Mouse (Mus musculus) bone marrow macrophage, adult 2 months (primary cell): ENCODE data around the gene Irgm1. TPM values are rescaled to one million over a fixed set of nuclear protein-coding genes. Genes with fewer than 3 reads are reported as not detected.
"Not testable (repeated sequence)": the region's sequence is repeated elsewhere in the genome, so short reads cannot be mapped to it uniquely, and the experiment has no call there.

Experiments used
- H3K27ac ChIP-seq: 2 replicates; pipeline ENCODE4 v1.5.1; 2012; ENCODE audit warnings: low read depth, low read length; ENCODE audit not compliant: insufficient read depth
- H3K4me1 ChIP-seq: 2 replicates; pipeline ENCODE4 v1.6.1; 2012; ENCODE audit warnings: low read length; ENCODE audit not compliant: control insufficient read depth, insufficient read depth
- H3K4me3 ChIP-seq: 2 replicates; pipeline ENCODE4 v1.5.1; 2012; ENCODE audit warnings: mild to moderate bottlenecking, low read length, moderate library complexity; ENCODE audit not compliant: insufficient read depth
- CTCF ChIP-seq: IDR thresholded peaks from 2 replicates; pipeline ENCODE4 v1.5.1; 2012; ENCODE audit warnings: low read depth, mild to moderate bottlenecking, low read length, moderate library complexity
- POLR2A ChIP-seq: IDR thresholded peaks from 2 replicates; pipeline ENCODE4 v1.6.1; 2012; ENCODE audit warnings: mild to moderate bottlenecking, low read depth, low read length, borderline replicate concordance
- polyA plus RNA-seq: library from polyadenylated mRNA; stranded (reverse); fragments of >200 nt; gene quantifications from 2 replicates; pipeline ENCODE4 v1.2.4, GENCODE M21; 2012; ENCODE audit not compliant: missing spikeins, insufficient read depth, insufficient read length

Irgm1 gene
- polyA plus RNA-seq = 79.4 and 80.7 TPM in 2 replicates

GRCm38 (mm10) chr11:48871201-48871772 lies at the start of gene Irgm1:
Gene Irgm1 (minus strand): TSS chr11:48871683.
- peak within 1 kb of the TSS; percentile 96 for H3K27ac ChIP-seq
- H3K4me1 ChIP-seq = peaks cover 17% of the 10 kb centered on the region
- peak within 1 kb of the TSS; percentile 79 for H3K4me3 ChIP-seq
- no peak for TF ChIP-seq POLR2A

GRCm38 (mm10) chr11:48918380-48918779 lies 46.9 kb upstream of the Irgm1 start:
- peaks cover 12% of the 10 kb centered on the region for H3K4me1 ChIP-seq

GRCm38 (mm10) chr11:48913611-48914010 lies 42.1 kb upstream of the Irgm1 start:
- Histone ChIP-seq H3K4me1 (peaks cover 5% of the 10 kb centered on the region; the same call in 1 of the 2 replicates), H3K4me3 (no peak overlapping the region), H3K27ac (no peak overlapping the region)
- TF ChIP-seq POLR2A (no peak), CTCF (no peak)

More at GRCm38 (mm10) chr11:48918380-48918779, 46.9 kb upstream of the Irgm1 start:
- Histone ChIP-seq H3K4me3 (no peak overlapping the region), H3K27ac (no peak overlapping the region)
- TF ChIP-seq CTCF = no peak
- no peak for TF ChIP-seq POLR2A

DNA sequence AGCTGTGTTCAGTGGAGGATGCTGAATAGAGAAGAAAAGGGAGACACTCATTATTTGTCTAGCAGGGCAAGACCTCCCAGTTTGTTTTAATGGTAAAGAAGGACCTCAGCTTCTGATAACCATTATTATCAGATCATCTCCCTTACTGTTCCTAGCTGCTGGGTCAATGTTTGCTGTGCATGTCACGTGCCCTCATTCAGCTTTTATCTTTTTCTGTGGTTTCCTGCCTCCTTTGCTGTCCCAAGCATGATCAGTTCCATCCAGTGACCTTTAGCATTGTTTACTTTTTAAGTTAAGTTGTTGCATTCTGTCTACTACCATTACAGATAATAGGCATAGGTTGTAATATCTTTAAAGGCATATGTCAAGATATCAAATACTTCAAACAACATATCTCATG lies 37.0 kb upstream of the Irgm1 start:
- Histone ChIP-seq H3K27ac (no peak overlapping the region), H3K4me1 (no peaks in the 10 kb centered on the region; the same call in none of the 2 replicates), H3K4me3 (no peak overlapping the region)
- TF ChIP-seq POLR2A (no peak), CTCF (no peak)

DNA sequence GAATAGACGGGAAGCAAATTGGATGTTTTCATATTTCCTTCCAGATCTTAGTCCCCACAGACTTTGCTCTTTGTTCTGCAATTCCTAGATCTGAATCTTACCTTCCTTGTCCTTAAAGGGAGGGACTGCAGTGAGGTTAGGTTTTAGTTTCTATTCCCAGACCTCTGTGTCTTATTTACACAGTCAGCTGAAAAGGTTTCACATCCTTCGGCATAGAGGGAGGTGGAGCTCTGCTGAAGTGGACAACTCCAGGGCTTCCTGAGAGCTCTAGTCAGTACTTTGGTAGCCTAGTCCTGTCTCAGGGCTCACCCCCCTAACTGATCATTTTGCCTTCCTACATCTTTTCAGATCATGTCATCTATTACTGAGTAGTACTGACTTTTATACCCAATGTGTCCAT lies 30.5 kb upstream of the Irgm1 start, which contains the start of gene Gm5431:
Gene Gm5431 (minus strand): TSS at position 194 of the 400 bp plus-strand sequence.
- Histone ChIP-seq H3K4me3 (peak within 1 kb of the TSS; percentile 27), H3K27ac (peak within 1 kb of the TSS; percentile 99), H3K4me1 (peaks cover 32% of the 10 kb centered on the region)

GRCm38 (mm10) chr11:48901567-48901930 lies 30.1 kb upstream of the Irgm1 start:
- Histone ChIP-seq H3K27ac (peak overlapping the region; percentile 99), H3K4me1 (peaks cover 32% of the 10 kb centered on the region), H3K4me3 (peak overlapping the region; percentile 27)

More for the DNA sequence above, 30.5 kb upstream of the Irgm1 start, which contains the start of gene Gm5431:
- TF ChIP-seq POLR2A = no peak
- TF ChIP-seq CTCF = no peak

DNA sequence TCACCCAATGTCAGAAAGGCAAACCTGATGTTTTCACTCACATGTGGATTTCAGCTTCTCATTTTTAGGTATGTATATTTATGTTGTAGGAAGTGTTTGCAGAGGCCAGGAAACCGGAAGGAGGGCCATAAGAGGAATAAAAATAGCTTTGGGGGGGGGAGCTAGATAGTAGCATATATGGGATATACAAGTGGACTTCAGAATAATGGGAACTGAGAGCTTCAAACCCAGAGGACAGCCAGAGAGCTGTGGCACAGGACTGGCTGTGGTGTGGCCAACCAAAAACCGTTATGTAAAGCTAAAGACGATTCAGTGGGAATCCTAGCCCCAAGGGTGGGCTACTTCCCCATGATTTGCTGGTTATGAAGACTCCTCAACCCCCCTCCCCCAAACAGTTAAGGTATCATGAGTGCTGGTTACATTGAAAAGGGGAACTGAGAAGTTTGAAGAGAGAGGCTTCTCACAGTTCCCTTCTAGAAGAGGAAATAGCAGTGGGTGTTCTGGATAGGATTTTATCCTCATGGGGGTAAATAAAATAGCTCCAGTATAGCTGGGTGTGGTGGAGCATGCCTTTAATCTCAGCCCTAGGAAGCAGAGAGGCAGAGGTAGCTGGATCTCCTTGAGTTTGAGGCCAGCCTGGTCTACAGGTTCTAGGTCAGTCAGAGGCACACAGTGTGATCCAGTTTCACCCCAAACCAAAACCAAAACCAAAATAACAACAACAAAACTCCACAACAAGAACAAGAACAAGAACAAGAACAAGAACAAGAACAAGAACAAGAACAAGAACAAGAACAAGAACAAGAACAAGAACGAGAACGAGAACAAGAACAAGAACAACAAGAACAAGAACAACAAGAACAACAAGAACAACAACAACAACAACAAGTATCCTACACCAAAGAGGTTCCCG lies 29.4 kb upstream of the Irgm1 start:
- Histone ChIP-seq H3K27ac (peak overlapping the region; percentile 99), H3K4me1 (peaks cover 32% of the 10 kb centered on the region), H3K4me3 (peak overlapping the region; percentile 27)

DNA sequence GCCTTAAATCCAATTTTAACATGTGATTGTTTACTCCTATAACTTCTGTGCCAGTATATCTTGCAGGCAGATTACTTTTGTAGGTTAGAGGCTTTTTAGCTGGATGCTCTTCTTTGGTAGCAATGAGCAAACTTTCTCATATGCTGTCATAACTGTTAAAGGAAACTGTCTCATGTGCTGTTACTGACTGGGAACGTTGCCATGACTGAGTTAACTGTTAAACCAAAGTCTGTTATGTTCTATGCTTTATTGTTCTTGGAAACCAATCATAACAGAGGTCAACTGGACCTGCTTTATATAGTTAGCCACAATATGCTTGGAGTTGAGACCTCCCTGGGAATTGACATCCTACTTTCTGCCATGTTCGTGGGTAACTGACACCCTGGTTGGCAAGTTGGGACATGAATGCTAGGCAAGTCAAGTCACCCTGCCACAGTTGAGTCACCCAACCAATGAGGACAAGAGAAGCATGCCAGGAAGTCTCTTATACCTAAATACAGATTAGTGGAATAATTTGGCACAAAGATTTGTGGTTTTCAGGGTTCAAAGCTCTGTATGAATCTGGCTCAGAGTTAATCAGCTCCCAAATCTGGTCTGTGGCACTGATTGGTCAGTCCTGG lies 27.4 kb upstream of the Irgm1 start:
- no peak overlapping the region for H3K4me3 ChIP-seq
- no peak for TF ChIP-seq CTCF
- no peak for TF ChIP-seq POLR2A
- no peak overlapping the region for H3K27ac ChIP-seq
- peaks cover 32% of the 10 kb centered on the region for H3K4me1 ChIP-seq

- no peak overlapping the region for H3K27ac ChIP-seq
- no peak overlapping the region for H3K4me3 ChIP-seq
- H3K4me1 ChIP-seq = peaks cover 18% of the 10 kb centered on the region
- no peak for TF ChIP-seq CTCF
- TF ChIP-seq POLR2A = no peak
These were observed 5.2 kb upstream of the Irgm1 start for GRCm38 (mm10) chr11:48876680-48877079.

GRCm38 (mm10) chr11:48875343-48875837 lies 3.9 kb upstream of the Irgm1 start:
- not testable (repeated sequence) for H3K27ac ChIP-seq, H3K4me3 ChIP-seq

More at GRCm38 (mm10) chr11:48875343-48875837, 3.9 kb upstream of the Irgm1 start:
- peaks cover 18% of the 10 kb centered on the region for H3K4me1 ChIP-seq
